Mouse (Mus musculus) brain, embryonic 14.5 days (tissue): Measurements from ENCODE around the gene Zfp710.

ENCODE experiments used
- CTCF ChIP-seq: fragments of 200-500 bp; IDR thresholded peaks from 2 replicates; pipeline ENCODE4 v1.5.1; 2012; ENCODE audit warnings: inconsistent platforms, mild to moderate bottlenecking, moderate library complexity, borderline replicate concordance; ENCODE audit not compliant: insufficient read depth, insufficient read length; ENCODE audit errors: extremely low read depth
- POLR2A ChIP-seq: fragments of 200-500 bp; IDR thresholded peaks from 2 replicates; pipeline ENCODE4 v1.6.1; 2012; ENCODE audit warnings: mild to moderate bottlenecking, inconsistent platforms, borderline replicate concordance; ENCODE audit not compliant: poor library complexity, insufficient read depth, insufficient read length, severe bottlenecking; ENCODE audit errors: extremely low read depth

DNA sequence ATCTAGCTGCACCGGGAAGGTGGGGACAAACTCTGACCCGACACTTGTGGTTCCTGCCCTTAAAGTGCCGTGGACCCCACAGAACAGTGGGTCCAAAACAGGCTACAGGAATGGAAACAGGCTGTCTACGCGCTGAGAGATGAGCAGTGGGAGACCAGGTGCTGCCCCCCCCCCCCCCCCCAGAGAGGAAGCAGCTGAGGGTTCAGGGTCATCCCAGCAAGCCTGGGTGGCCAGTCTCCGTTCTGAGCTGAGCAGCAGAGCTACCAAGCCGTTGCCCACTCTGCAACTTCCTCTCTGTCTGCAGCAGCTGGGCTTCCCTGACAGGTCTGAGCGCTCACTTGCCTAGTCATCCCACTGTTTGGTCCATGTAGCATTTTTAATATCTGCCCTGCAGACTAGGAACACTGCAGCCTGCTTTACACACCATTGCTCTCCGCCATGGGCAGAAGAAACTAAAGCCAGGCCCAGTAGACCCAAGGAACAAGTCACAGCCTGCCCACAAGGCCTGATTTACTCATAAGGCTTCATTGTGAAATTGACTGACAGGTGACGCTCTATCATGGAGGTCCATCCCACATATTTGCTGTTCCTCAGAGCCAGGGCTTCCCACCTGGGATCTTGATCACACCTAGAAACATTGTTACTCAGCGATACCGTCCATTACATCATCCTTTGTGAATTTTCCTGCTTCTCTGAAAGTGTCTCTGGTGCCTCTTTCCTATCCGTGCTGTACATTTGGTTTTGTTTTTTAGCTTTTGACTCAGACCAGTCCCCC lies 34.6 kb downstream of the Zfp710 start:
- no peak for TF ChIP-seq POLR2A
- TF ChIP-seq CTCF = no peak
